Mouse (Mus musculus): ENCODE data around the gene Exoc6b. TPM values are rescaled to one million over a fixed set of nuclear protein-coding genes. Genes with fewer than 3 reads are reported as not detected.

The Exoc6b gene
- polyA plus RNA-seq, 1 experiment from 2014 or later: 34.2 TPM

GRCm38 (mm10) chr6:85057641-85058040 is 11.7 kb downstream of the Exoc6b start:
- H3K4me3 ChIP-seq: no peak overlapping the region
- peak; percentile 55; the same call in 1 of the 2 replicates for ATAC-seq (ENCODE audit: borderline replicate concordance, extremely low read depth, low FRiP score, low TSS enrichment)
- no peak overlapping the region for H3K27ac ChIP-seq
- H3K27me3 ChIP-seq: no peaks in the 10 kb centered on the region
- H3K9me3 ChIP-seq: no peaks in the 10 kb centered on the region
- WGBS: 26% methylated on average over 1 of the region's 1 CpGs
- no peaks in the 10 kb centered on the region for H3K36me3 ChIP-seq
- H3K9ac ChIP-seq: no peak overlapping the region
- no peak overlapping the region for H3K4me2 ChIP-seq
- peaks cover 7% of the 10 kb centered on the region; the same call in 1 of the 2 replicates for H3K4me1 ChIP-seq

GRCm38 (mm10) chr6:85051109-85051508 is 18.2 kb downstream of the Exoc6b start:
- WGBS: 73% methylated on average over 4 of the region's 4 CpGs
- Histone ChIP-seq H3K27me3 (no peaks in the 10 kb centered on the region), H3K36me3 (no peaks in the 10 kb centered on the region), H3K27ac (no peak overlapping the region), H3K9ac (no peak overlapping the region), H3K9me3 (no peaks in the 10 kb centered on the region), H3K4me2 (no peak overlapping the region), H3K4me3 (no peak overlapping the region), H3K4me1 (no peaks in the 10 kb centered on the region)
- no peak for ATAC-seq (ENCODE audit: borderline replicate concordance, extremely low read depth, low FRiP score, low TSS enrichment)

GRCm38 (mm10) chr6:85046531-85046930 is 22.8 kb downstream of the Exoc6b start:
- H3K4me3 ChIP-seq: no peak overlapping the region
- H3K27me3 ChIP-seq: no peaks in the 10 kb centered on the region
- no peaks in the 10 kb centered on the region for H3K36me3 ChIP-seq
- WGBS: 85% methylated on average over 3 of the region's 3 CpGs
- no peak overlapping the region for H3K9ac ChIP-seq
- H3K4me1 ChIP-seq: no peaks in the 10 kb centered on the region
- no peak for ATAC-seq (ENCODE audit: borderline replicate concordance, extremely low read depth, low FRiP score, low TSS enrichment)
- H3K4me2 ChIP-seq: no peak overlapping the region
- no peak overlapping the region for H3K27ac ChIP-seq
- H3K9me3 ChIP-seq: no peaks in the 10 kb centered on the region

- no peak for ATAC-seq (ENCODE audit: borderline replicate concordance, extremely low read depth, low FRiP score, low TSS enrichment)
- Histone ChIP-seq H3K27ac (no peak overlapping the region), H3K36me3 (no peaks in the 10 kb centered on the region), H3K4me1 (no peaks in the 10 kb centered on the region), H3K4me3 (no peak overlapping the region), H3K4me2 (no peak overlapping the region), H3K9me3 (no peaks in the 10 kb centered on the region), H3K9ac (no peak overlapping the region), H3K27me3 (no peaks in the 10 kb centered on the region)
- WGBS: 76% methylated on average over 4 of the region's 4 CpGs
Measured at GRCm38 (mm10) chr6:85044621-85045152, 24.6 kb downstream of the Exoc6b start.

- no peak for ATAC-seq (ENCODE audit: borderline replicate concordance, extremely low read depth, low FRiP score, low TSS enrichment)
- Histone ChIP-seq H3K4me1 (no peaks in the 10 kb centered on the region), H3K4me2 (no peak overlapping the region), H3K4me3 (no peak overlapping the region), H3K9me3 (no peaks in the 10 kb centered on the region), H3K27ac (no peak overlapping the region), H3K36me3 (no peaks in the 10 kb centered on the region), H3K9ac (no peak overlapping the region), H3K27me3 (no peaks in the 10 kb centered on the region)
- WGBS: 6% methylated on average over 6 of the region's 6 CpGs
Measured at GRCm38 (mm10) chr6:85037677-85038076, 31.6 kb downstream of the Exoc6b start.

DNA sequence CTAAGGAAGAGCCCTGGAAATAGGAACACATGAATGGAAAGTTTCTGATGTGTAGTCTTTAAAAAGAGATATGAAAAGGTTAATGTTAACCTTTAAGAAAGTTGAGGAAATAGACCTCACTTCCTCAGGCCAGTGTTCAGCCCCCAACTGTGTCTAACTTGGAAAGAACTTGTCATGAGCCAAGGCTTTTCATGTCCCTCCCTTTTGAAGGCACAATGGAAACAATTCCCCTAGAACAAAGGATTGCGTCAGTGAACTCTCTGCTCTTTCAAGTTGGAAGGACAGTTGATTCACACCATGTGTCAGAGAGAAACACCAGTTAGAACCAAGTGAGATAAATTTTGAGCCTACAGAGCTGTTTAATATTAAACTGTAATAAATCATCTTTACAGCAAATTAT is 39.6 kb downstream of the Exoc6b start:
- Histone ChIP-seq H3K4me1 (no peaks in the 10 kb centered on the region), H3K27me3 (no peaks in the 10 kb centered on the region), H3K4me3 (no peak overlapping the region), H3K27ac (no peak overlapping the region), H3K36me3 (no peaks in the 10 kb centered on the region), H3K4me2 (no peak overlapping the region), H3K9me3 (no peaks in the 10 kb centered on the region), H3K9ac (no peak overlapping the region)
- no peak for ATAC-seq (ENCODE audit: borderline replicate concordance, extremely low read depth, low FRiP score, low TSS enrichment)
- WGBS: 70% methylated on average over 1 of the region's 1 CpGs

DNA sequence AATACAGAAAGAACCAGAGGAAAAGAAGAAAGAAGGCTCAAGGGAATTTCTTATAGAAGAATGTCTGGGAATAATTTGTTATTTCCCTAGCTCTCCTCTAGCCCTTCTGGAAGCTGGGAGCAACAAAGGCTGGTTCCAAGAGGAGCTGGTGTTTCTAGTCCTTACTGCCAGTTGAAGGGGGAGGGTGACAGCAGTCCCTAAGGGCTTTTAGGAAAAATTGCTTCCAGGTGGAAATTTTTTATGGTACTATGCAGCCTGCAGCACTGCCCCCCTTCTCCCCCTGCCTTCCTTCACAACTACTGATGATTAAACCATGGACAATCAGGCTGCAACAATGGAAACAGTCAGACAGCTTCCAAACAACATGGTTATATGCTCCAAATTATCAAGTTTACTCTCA is 44.9 kb downstream of the Exoc6b start:
- Histone ChIP-seq H3K9me3 (no peaks in the 10 kb centered on the region), H3K27me3 (no peaks in the 10 kb centered on the region), H3K36me3 (no peaks in the 10 kb centered on the region), H3K27ac (no peak overlapping the region), H3K9ac (no peak overlapping the region), H3K4me1 (no peaks in the 10 kb centered on the region), H3K4me3 (no peak overlapping the region), H3K4me2 (no peak overlapping the region)
- ATAC-seq (ENCODE audit: borderline replicate concordance, extremely low read depth, low FRiP score, low TSS enrichment): no peak

DNA sequence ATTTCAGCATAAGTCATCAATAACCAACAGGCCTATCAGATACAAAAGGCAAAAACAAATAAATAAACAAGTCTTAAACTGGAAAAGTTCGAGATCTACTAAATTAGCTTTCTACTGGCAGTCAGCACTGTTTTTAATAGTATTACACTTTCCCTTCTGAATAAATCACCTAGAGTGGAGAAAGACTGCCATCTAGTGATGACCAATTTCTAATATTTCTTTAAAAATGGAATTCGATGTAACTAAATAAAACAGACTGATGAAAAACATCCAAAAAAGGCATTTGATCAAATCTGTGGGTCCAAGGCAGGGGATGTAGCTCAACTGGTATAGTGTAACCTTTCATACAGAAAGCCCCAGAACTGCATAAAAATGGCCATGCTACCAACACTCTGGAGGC is 52.3 kb downstream of the Exoc6b start:
- H3K9ac ChIP-seq: no peak overlapping the region
- H3K9me3 ChIP-seq: no peaks in the 10 kb centered on the region
- no peaks in the 10 kb centered on the region for H3K4me1 ChIP-seq
- no peaks in the 10 kb centered on the region for H3K36me3 ChIP-seq
- ATAC-seq (ENCODE audit: borderline replicate concordance, extremely low read depth, low FRiP score, low TSS enrichment): no peak
- 14% methylated on average over 2 of the region's 2 CpGs for WGBS
- H3K4me3 ChIP-seq: no peak overlapping the region
- H3K4me2 ChIP-seq: no peak overlapping the region
- H3K27me3 ChIP-seq: no peaks in the 10 kb centered on the region
- H3K27ac ChIP-seq: no peak overlapping the region

- WGBS: 77% methylated on average over 2 of the region's 2 CpGs
- no peak for ATAC-seq (ENCODE audit: borderline replicate concordance, extremely low read depth, low FRiP score, low TSS enrichment)
- H3K9me3 ChIP-seq: no peaks in the 10 kb centered on the region
- no peaks in the 10 kb centered on the region for H3K36me3 ChIP-seq
- H3K9ac ChIP-seq: no peak overlapping the region
- H3K4me3 ChIP-seq: no peak overlapping the region
- H3K4me2 ChIP-seq: no peak overlapping the region
- no peaks in the 10 kb centered on the region for H3K4me1 ChIP-seq
- no peaks in the 10 kb centered on the region for H3K27me3 ChIP-seq
- H3K27ac ChIP-seq: no peak overlapping the region
Measured at GRCm38 (mm10) chr6:85013906-85014305, 55.4 kb downstream of the Exoc6b start.

GRCm38 (mm10) chr6:85010397-85010796 is 58.9 kb downstream of the Exoc6b start:
- Histone ChIP-seq H3K27ac (no peak overlapping the region), H3K36me3 (no peaks in the 10 kb centered on the region), H3K4me3 (no peak overlapping the region), H3K27me3 (no peaks in the 10 kb centered on the region), H3K9ac (no peak overlapping the region), H3K4me1 (no peaks in the 10 kb centered on the region), H3K4me2 (no peak overlapping the region), H3K9me3 (no peaks in the 10 kb centered on the region)
- no peak for ATAC-seq (ENCODE audit: borderline replicate concordance, extremely low read depth, low FRiP score, low TSS enrichment)
- WGBS: 85% methylated on average over 2 of the region's 2 CpGs

- no peak overlapping the region for H3K9ac ChIP-seq
- H3K4me2 ChIP-seq: no peak overlapping the region
- no peaks in the 10 kb centered on the region for H3K4me1 ChIP-seq
- no peaks in the 10 kb centered on the region for H3K9me3 ChIP-seq
- H3K27ac ChIP-seq: no peak overlapping the region
- H3K36me3 ChIP-seq: no peaks in the 10 kb centered on the region
- no peak overlapping the region for H3K4me3 ChIP-seq
- no peak for ATAC-seq (ENCODE audit: borderline replicate concordance, extremely low read depth, low FRiP score, low TSS enrichment)
- H3K27me3 ChIP-seq: no peaks in the 10 kb centered on the region
Measured at GRCm38 (mm10) chr6:84995418-84995817, 73.9 kb downstream of the Exoc6b start.

DNA sequence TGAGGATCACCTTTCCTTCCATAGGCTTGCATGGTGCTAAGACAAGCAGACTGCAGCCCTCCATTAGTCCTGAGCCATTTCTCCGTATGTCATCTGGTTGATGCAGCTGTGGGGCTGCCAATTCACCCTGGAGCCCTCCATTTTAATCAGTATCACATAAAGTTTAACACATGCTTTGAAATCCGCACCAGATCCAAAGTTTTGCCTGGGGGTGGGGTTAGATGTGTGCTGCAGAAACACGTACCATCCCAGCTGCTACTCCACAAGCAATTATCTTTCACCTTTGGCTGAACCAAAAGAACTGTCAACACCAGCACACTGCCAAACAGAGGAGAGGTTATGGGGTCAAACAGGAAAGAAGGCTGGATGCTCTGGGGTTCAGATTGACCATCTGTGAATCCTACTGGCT is 92.7 kb downstream of the Exoc6b start:
- Histone ChIP-seq H3K9me3 (no peaks in the 10 kb centered on the region), H3K4me3 (no peak overlapping the region), H3K4me2 (no peak overlapping the region), H3K9ac (no peak overlapping the region), H3K27me3 (no peaks in the 10 kb centered on the region), H3K36me3 (no peaks in the 10 kb centered on the region), H3K27ac (no peak overlapping the region), H3K4me1 (peaks cover 7% of the 10 kb centered on the region; the same call in 1 of the 2 replicates)
- 33% methylated on average over 3 of the region's 3 CpGs for WGBS
- ATAC-seq (ENCODE audit: borderline replicate concordance, extremely low read depth, low FRiP score, low TSS enrichment): peak; percentile 83

DNA sequence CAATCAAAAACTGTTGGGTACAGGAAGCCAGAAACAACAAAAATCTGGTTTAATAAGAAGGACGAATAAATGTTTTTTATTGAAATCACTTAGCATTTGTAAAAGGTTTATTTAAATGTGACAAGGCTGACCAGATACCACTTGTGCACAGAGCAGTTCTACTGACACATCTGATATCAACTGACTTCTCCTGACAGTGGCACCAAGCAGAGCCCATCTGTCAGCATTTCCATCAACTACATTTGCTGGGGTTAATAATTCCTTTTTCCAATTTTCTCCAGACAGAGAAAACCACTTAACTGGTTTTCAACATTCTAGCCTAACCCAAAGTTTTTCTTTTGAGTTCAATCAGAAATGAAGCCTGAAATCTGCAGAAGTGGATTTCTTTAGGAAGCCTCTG is 100.8 kb downstream of the Exoc6b start:
- 61% methylated on average over 1 of the region's 1 CpGs for WGBS
- H3K4me3 ChIP-seq: no peak overlapping the region
- H3K36me3 ChIP-seq: no peaks in the 10 kb centered on the region
- H3K4me1 ChIP-seq: no peaks in the 10 kb centered on the region
- ATAC-seq (ENCODE audit: borderline replicate concordance, extremely low read depth, low FRiP score, low TSS enrichment): no peak
- H3K27me3 ChIP-seq: no peaks in the 10 kb centered on the region
- H3K4me2 ChIP-seq: no peak overlapping the region
- H3K9ac ChIP-seq: no peak overlapping the region
- no peak overlapping the region for H3K27ac ChIP-seq
- H3K9me3 ChIP-seq: no peaks in the 10 kb centered on the region

Measured in lung, embryonic 15.5 days (tissue).